Mouse (Mus musculus): ENCODE results near the gene Kank1. TPM values are rescaled to one million over a fixed set of nuclear protein-coding genes. Genes with fewer than 3 reads are reported as not detected.
A peak's percentile ranks its signal among the peaks of the same experiment; 100 is the strongest.

Gene Kank1
- total RNA-seq, 2 experiments from 2014 or later: 25.5 to 34.1 TPM

DNA sequence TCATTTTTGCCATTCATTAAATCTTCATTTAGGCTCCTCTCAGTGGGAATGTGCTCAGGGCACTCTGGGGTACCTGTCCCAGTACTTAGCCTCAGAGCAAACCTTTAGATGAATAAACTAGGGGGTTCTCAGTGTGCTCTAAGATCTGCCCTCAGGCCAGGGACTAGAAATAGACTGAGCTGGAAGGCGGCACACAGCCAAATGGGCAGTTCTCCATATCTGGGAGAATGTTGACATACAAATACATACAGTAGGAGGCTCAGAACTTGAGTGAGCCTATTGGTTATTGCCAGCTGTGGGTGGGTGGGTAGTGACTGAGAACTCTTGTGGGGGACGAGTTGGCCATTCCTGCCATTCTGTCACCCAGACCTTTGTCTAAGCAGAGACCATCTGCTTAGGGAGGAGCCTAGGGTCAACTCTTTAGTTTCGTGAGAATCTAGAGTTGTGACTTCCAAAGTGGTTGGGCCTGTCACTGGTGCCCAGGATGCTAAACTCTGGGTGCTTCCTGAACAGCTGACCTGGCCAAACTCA, 14.9 kb downstream of the Kank1 start:
- DNase-seq: peak; percentile 47

DNA sequence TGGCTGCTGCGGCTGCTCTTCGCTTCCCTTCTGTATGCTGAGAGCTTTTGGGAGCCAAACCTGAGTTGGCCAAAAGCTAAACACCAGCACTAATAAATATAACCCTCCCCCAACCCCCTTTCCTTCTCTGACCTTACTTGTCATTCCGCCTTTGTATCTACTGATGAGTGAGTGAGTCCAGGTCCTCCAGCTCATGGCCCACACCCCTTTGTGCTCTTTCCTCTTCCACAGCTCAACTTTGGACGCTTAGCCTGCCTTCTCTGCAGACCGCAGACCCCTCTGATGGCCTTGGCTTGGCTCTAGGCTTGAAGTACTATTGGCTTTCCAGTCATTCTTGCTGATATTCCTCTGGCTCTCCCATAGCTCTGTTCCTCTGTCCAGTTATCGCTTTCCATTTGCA, 16.4 kb downstream of the Kank1 start:
- no peak for DNase-seq

- no peak for DNase-seq
These were observed 16.9 kb downstream of the Kank1 start for GRCm38 (mm10) chr19:25253628-25254027.

GRCm38 (mm10) chr19:25258321-25258720, 21.5 kb downstream of the Kank1 start:
- no peak for DNase-seq

- no peak for DNase-seq
These were observed 29.4 kb downstream of the Kank1 start for GRCm38 (mm10) chr19:25266181-25266580.

- DNase-seq: peak; percentile 32
These were observed 30.5 kb downstream of the Kank1 start for GRCm38 (mm10) chr19:25267247-25267646.

DNA sequence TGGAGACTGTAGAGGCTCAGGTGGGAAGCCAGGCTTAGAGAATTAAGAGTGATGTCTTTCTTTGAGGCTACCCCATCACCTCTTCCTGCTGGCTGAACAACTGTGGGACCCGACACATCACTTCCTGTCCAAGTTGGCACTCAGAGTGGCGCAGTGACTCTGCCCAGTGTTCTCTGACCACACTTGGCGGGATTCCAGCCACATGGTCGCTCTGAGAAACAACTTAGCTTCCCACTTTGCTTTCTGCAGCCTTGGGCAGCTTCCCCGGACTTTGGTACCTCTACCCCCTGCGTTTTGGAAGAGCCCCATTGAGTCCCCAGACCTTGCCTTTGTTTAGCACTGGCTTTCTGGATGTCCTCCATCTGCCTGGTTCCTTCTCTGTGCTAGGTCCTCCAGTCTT, 31.8 kb downstream of the Kank1 start:
- DNase-seq: peak; percentile 77

DNA sequence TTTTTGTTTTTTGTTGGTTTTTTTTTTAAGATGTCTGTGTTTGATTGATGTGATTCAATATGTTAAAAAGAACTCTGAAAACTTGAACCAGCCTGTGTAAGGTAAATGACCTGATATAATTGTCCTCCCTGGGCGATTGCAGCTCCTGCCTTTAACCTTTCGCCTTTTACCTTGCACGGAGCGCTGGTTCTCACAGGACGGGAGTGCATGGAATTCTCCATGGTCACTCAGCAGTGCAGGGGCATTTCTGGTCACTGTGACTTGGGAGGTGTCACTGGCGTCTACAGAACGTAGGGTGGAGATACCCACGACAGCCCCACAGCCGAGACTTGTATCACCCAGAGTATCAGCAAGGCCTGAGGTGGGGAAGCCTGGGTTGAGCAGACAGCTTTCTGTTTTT, 34.8 kb downstream of the Kank1 start:
- peak; percentile 12 for DNase-seq

DNA sequence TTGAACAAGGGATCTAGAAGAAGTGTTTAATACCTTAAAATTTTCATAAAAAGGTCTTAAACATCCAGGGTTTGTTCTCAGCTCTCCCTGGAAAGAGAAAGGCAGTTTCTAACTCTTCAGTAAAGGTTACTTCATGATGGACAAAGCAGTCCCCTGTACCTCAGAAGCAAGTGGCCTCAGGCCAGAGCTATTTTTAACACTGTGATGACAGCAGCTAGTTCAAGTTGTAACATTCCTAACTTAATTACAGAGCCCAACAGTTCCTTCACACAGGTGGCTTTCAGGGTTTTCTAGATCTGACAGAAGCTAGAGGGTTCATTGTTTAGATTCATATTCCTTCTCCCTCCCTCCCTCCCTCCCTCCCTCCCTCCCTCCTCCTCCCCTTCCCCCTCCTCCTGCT, 36.4 kb downstream of the Kank1 start:
- peak; percentile 38 for DNase-seq

- DNase-seq: peak; percentile 16
These were observed 40.0 kb downstream of the Kank1 start for GRCm38 (mm10) chr19:25276600-25277395.

DNA sequence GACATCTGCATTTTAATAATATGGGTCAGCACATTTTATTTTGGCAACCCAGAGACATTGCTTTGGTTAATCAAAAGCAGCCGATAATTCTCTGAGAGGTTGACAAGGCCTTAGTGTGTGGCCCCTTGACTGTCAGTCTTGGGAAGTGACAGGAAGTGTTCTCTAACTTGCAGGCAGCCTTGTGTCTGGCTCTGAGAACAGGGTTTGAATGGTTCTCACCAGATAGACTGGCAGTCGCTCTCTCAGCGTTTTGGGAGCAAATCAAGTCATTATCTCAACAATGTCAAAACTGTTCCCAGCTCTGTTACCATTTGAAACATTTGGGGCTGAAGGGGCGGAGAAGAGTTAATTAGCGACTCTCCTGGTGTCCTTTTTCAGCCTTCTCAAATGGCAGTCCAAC, 41.0 kb downstream of the Kank1 start:
- no peak for DNase-seq

DNA sequence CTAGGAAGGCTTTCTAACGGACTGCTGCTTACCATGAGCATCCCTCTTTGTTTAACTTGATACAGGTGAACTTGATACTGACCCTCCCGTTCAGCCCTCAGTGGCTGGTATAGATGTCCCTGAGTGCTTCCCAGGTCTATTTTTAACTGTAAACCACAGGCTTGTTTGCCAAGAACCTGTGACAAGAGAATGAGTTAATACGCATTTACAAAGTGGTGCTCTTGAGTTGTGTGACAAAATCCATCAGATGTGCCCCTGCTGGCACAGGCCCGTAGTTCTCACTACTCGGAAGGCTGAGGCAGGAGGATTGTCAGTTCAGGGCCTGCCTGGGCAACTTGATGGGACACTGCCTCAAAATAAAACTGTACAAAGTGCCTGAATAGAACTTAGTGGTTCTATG, 42.8 kb downstream of the Kank1 start:
- DNase-seq: no peak

- no peak for DNase-seq
These were observed 46.9 kb downstream of the Kank1 start for GRCm38 (mm10) chr19:25283665-25284064.

DNA sequence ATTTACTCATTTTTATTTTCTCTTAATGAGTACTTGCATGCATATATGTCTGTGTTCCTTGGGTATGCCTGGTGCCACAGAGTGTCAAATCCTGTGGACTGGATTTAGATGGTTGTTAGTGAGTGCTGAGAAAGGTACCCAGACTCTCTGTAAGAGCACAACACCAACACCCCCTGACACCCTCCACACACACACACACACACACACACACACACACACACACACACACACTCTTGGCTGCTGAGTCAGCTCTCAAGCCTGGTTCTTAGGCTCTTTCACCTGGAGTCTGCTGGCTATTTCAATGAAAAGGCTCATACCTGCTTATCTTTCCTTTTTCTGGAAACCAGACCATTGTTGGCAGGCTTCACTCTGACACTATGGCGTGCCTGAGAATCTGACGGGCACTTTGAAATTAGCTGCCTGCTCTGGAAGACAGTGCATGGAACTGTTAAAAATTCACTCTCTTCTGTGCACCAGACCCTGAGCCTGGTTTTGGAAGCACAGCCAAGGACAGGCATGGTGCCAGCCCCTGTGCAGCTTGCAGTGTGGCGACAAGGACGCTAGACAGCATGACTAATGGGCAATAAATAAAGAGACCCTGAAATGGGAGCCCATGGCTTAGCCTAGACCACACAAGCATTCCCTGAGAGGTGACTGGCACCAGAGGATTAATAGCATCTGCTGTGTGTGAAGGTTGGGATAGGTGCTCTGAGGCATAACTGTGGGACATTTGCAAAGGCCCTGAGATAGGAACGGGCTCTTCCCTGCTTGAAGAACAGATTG, 49.2 kb downstream of the Kank1 start:
- peak; percentile 91 for DNase-seq

DNA sequence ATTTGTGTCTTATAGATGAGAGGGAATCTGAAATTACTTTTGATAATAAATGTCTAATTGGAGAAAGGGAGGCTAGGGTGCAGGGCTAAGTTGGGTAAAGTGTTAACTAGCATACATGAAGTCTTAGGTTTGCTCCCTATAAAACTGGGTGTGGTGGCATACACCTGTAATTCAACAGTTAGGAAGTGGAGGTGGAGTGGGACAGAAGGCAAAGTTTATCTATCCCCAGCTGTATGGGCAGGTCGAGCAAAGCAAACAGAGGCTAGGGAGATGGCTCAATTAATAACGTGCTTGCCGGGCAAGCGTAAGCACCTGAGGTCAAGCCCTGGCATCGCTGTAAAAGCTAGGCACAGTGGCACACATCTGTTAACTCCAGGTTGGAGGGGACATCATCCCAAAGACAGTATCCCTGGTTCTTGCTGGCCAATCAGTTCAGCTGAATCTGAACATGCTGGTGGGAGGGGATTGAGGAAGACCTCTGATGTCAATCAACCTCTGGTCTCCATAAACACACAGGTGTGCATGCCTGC, 54.3 kb downstream of the Kank1 start:
- no peak for DNase-seq

- peak; percentile 28 for DNase-seq
These were observed 58.4 kb downstream of the Kank1 start for GRCm38 (mm10) chr19:25295207-25295606.

- no peak for DNase-seq
These were observed 60.5 kb downstream of the Kank1 start for GRCm38 (mm10) chr19:25297269-25297668.

DNA sequence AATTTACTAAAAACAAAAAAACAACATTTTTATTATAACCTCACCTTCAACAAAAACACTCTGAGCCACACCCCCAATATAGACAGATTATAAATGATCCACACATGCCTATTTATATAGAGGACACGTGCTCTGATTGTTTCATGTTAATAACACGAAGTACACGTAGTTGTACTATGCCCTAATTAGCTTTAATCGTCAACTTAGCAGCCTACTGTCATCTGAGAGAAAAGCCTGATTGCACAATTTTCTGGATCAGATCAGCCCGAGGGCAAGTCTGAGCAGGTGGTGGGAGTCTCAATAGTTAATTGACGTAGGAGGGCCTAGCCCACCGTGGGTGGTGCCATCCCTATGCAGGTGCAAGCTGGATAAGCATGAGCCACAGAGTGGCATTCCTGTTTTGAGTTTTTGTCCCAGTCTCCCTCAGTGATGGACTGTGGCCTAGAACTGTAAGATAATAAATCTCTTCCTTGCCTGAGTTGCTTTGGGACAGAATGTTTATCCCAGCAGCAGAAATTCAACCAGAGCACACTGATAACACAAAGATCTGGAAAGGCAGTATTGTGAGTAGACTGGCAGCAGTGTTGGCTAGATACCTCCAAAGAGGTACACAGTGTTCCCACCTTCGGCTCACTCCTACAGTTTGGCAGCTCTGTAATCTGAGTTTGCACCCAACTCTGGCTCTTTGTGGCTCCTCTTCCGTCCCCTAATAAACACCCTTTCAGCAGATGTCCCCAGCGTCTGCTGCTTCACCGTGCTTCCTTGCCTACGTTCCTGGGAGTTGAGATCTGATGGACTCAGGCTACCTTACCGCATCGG, 63.3 kb downstream of the Kank1 start:
- no peak for DNase-seq

DNA sequence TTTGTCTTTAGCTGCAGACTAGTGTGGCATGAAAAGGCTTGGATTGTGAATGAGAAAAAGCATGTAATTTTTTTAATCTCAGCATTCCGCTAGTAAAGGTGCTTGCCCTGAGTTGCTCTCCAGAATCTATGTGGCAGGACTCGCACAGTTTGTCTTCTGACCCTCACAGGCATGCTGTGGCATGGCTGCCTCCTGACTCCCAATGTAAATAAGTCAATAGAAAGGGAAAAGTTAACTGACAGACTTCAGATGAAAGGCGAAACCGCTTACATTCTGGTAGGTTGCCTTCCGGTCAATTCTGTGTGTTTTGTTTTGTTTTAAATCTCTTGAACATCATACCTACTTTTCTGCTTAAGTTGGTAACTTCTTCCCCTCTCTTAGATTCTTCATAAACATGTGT, 64.4 kb downstream of the Kank1 start:
- no peak for DNase-seq

DNA sequence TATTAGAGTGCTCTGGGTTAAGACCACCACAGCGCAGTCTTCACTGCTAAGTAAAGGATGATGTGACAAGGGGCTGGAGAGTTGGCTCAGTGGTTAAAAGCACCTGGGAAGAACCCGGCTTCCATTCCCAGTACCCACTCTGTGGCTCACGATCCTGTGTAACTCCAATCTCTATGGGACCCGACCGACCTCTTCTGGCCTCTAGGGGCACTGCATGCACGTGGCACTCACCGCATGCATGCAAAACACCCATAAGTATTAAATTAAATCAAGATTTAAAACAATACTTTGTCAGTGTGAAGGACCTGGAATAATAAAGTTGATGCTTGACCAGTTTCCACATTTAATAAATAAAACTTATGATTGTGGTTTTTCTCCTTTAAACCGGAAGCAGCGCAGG, 69.5 kb downstream of the Kank1 start:
- no peak for DNase-seq

DNA sequence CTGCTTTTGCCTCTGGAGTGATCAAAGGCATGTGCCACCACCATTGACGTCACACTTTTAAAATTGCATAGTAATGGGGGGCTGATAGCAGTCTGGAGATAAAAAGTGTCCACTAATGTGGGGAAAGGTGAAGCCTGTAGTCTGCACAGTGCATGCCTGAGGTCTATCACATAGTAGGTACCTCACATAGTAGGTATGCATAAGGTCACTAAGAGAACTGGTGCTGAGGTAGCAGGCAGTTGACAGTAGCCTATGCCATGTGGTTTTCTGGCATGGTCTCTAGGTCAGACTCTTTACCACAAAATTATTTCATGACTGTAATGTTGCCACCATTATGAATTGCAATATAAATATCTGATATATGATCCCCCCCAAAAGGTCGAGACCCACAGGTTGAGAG, 71.4 kb downstream of the Kank1 start:
- no peak for DNase-seq

DNA sequence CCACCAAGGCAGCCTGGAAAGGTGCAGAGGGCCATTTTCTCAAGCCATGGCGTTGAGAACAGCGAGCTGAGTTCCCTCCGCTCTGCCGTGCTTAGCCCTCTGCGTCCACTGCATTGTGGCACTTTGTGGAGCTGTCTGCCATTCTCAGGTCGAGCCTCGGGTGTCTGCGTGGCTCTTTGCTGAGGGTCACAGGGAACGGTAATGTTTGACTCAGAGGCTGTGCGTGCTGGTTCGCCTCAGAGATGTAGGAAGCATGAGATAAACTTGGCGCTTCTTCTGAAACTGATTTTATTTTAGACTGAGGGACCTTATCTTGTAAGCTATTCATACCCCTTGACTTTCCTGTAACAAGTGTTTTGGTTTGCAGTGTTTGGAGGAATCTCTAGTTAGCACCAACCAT, 72.0 kb downstream of the Kank1 start:
- DNase-seq: no peak
